Mouse (Mus musculus) spleen, adult 12 weeks (tissue): Measurements from ENCODE around the gene Prr19.
A peak's percentile ranks its signal among the peaks of the same experiment; 100 is the strongest.

Experiments
- DNase-seq: peaks from one replicate; pipeline ENCODE4 v3.0.0; 2022; ENCODE audit warnings: low spot score

Prr19 gene

DNA sequence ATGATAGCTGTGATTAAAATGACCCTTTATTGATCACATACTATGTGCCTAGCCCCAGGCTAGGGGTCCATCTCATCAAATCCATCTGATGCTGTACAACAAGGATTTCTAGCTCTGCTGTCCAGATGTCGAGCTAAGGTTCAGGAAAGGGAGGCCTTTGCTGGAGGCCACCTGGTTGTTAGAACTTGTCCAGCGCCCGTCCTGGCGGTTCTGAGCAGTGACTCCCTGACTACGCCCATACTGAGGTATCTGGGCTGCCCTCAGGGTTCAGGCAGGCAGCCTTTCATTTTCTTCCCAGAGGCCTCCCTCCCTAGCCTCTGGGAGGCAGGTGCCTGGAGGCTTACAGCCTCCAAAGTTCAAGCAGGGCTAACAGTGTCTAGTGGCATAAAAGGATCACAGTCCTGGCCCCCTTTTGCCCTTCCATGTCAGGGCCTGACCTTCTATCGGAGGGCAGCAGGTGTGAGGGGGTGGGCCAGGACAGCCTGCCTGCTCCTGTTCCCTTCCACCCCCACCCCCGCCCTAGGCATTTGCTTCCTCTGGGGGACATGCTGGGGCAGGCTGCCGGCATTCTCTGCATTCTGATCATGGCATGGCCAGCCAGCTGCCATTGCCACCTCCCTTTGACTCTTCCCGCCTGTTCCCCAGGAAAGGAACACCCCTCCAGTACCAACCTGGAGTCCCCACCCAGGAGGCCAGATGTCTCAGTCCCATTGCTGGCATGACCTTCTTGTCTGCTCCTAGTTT is 25.5 kb upstream of the Prr19 start:
- no peak for DNase-seq

- no peak for DNase-seq
Observed at GRCm38 (mm10) chr7:25277405-25277804, 23.8 kb upstream of the Prr19 start.

DNA sequence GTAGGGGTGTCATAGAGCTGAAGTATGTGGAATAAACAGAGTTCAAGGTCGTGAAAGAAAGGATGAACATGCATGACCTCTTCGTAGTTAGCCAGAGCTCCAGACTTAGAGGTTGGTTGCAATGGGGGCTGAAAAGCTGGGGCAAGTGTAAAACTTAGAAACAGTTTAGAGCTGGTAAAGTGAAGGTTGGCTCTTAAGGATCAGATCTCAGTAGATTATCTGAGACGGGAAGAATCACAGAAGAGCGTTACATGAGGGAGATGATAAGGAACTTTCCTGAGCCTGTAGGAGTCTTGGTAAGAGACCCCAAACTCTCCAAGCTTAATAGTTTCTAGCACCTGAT is 23.2 kb upstream of the Prr19 start:
- no peak for DNase-seq

DNA sequence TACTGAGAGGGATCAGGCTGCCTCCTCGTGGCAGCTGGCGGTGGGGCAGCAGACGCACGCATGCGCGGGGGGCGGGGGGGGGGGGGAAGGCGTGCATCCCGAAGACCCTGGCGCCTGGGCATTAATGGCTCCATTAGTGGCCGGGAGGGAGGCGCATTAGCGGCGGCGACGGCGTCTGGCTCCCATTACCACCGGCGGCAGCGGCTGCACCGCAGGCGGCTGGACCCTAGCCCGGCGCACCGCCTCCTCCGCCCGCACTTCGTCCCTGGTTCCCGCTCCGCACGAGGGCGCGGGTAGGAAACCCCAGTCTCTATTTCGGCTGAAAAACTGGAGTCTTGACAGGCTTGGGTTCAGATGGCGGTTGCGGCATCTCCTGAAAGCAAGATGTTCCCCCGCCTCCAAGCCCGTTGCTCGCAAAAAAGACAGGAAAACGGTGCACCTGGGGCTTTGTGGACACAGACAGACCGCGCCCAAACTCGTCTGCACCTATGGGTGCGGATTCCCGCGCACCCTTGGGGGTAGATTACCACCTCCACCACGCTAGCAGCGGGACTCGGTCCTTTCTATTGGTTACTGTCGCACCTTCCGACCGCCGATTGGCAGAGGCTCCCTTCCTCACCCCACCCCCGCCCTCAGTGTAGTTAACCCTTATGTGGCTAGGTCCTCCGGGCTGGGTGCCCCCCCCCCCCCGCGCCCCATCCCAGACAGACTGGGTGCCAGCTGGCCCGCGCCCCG is 22.7 kb upstream of the Prr19 start:
- DNase-seq, result peak; percentile 85

- peak; percentile 78 for DNase-seq
Observed at GRCm38 (mm10) chr7:25279076-25279860, 21.9 kb upstream of the Prr19 start.

- no peak for DNase-seq
Observed at GRCm38 (mm10) chr7:25279861-25280791, 21.1 kb upstream of the Prr19 start.

- DNase-seq, result no peak
Observed at GRCm38 (mm10) chr7:25281166-25281733, 20.0 kb upstream of the Prr19 start.

DNA sequence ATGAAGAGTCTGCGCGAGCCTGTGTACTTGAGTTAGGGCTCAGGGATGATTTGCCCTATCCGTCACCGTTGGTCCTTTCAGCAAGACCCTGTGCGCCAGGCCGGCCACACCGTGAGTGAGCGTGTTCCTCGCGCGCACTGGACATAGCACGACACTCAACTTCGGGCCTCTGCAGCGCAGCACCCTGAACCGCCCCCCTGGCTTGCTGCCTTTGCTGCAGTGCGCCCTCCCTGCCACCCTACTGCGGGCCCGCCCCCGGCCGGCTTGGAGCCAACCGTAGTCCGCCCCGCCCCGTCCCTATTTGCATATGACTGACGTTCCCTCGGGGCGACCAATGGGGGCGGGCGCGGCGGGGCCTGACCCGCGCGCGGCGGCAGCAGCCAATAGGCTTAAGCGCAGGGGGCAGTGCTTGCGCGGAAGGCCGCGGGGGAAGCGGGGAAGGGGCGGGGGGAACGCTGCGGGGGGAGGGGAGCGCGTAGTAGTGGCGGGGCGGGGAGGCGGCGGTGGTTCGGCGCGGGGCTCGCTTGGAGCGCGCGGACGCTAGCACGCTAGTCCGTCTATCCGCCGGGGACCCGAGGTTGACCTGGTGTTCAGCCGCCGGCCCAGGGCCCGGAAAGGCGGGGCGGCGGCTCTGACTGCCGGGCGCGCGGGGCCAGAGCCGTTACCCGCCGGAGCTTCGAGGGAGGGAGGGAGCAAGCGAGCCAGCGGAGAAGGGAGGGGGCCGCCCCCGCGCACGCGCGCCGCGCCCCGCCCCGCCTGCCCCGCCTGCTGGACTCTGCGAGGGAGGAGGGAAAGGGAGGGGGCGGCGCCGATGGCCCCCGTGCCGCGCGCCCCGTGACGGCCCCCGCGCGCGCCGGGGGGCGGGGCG is 19.2 kb upstream of the Prr19 start:
- DNase-seq, result peak; percentile 96

- DNase-seq, result no peak
Observed at GRCm38 (mm10) chr7:25282731-25283211, 18.4 kb upstream of the Prr19 start.

GRCm38 (mm10) chr7:25283637-25284036 is 17.6 kb upstream of the Prr19 start:
- no peak for DNase-seq

- no peak for DNase-seq
Observed at GRCm38 (mm10) chr7:25284171-25284570, 17.0 kb upstream of the Prr19 start.

GRCm38 (mm10) chr7:25284766-25285165 is 16.4 kb upstream of the Prr19 start:
- no peak for DNase-seq

DNA sequence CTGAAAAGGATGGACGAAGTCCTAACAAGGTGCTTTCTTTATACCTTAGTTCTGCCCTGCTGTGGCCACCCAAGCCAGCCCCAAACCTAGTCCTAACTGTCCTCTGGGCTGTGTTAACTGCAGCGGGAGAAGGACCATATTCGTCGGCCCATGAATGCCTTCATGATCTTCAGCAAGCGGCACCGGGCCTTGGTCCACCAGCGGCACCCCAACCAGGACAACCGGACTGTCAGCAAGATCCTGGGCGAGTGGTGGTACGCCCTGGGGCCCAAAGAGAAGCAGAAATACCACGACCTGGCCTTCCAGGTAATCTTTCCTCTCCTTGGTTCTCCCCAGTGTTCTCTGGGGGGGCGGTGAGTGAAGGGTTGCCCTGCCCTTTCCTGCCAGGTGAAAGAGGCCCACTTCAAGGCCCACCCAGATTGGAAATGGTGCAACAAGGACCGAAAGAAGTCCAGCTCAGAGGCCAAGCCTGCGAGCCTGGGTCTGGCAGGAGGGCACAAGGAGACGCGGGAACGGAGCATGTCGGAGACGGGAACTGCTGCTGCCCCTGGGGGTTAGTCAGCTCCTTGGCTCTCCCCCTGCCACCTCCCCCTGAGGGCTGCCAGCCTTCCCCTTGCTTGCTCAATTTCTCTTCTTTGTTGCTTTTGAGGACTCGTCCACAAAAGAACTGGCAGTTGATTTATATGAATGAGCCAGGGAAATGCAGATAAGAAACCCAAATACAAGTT is 15.5 kb upstream of the Prr19 start:
- no peak for DNase-seq

DNA sequence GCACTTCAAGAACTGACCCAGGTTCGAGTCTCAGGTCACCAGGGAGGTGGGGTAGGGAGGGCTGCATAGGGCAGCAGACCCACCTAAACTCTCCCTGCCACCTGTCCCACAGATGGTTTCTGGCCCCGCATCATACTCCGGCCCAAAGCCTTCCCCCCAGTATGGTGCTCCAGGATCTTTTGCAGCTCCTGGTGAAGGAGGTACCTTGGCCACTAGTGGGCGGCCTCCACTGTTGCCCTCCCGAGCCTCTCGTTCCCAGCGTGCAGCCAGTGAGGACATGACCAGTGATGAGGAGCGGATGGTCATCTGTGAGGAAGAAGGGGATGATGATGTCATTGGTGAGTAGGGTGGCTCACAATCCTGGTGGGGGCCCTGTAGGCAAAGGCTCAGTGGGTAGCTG is 14.2 kb upstream of the Prr19 start:
- no peak for DNase-seq

GRCm38 (mm10) chr7:25288011-25288410 is 13.2 kb upstream of the Prr19 start:
- no peak for DNase-seq

GRCm38 (mm10) chr7:25288721-25289120 is 12.5 kb upstream of the Prr19 start:
- no peak for DNase-seq

DNA sequence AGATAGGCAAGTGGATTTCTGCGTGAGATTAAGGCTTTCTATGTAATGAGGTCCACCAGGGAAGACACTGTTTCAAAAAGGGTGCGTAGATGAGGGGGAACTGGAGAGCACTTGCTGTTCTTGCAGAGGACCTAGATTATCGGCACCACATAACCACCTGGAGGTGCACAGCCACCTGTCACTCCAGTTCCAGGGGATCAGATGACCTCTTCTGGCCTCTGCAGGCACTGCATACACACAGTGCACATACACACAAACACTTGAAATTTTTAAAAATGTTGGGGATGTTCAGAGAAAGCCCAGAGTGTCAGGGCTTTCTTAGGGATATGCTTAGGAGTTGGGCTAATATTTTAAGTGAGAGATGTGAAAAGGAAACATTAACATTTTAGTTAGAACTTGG is 11.3 kb upstream of the Prr19 start:
- no peak for DNase-seq

DNA sequence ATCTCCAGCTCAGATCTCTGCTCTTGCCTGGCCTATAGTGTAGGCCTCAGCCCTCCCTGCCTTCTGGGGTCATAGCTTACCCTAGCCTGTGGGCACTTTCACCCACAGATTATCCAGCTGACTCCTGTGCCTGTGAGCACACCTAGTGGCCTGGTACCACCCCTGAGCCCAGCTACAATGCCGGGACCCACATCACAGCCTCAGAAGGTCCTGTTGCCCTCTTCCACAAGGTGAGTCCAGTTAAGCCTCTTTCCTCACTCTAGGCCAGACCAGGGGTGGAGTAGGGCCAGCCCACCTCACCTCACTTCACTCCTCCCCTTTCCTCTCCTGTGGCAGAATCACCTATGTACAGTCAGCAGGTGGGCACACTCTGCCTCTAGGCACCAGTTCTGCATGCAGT is 10.7 kb upstream of the Prr19 start:
- DNase-seq, result no peak

- no peak for DNase-seq
Observed at GRCm38 (mm10) chr7:25290911-25291310, 10.3 kb upstream of the Prr19 start.

DNA sequence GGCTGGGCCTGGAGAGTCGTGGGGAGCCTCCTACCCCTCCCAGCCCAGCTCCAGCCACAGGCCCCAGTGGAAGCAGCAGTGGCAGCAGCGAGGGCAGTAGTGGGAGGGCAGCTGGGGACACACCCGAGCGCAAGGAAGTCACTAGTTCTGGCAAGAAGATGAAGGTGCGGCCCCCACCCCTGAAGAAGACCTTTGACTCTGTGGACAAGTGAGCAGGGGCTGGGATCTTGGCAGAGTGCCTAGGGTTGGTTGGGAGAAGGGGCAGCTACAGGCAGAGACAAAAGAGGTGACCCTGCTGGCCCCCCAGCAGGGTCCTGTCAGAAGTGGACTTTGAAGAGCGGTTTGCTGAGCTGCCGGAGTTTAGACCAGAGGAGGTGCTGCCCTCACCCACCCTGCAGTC is 9.1 kb upstream of the Prr19 start:
- DNase-seq, result no peak
